Mouse (Mus musculus) embryonic fibroblast, embryonic 13.5 days (primary cell): Measurements from ENCODE around the gene Plxdc1.

Source experiments
- CTCF ChIP-seq: IDR thresholded peaks from 2 replicates; pipeline ENCODE4 v1.5.1; 2011; ENCODE audit warnings: mild to moderate bottlenecking, control low read depth, low read length, moderate library complexity, borderline replicate concordance; ENCODE audit not compliant: insufficient read depth
- POLR2A ChIP-seq: IDR thresholded peaks from 2 replicates; pipeline ENCODE4 v1.6.1; 2011; ENCODE audit warnings: low read depth, mild to moderate bottlenecking, control low read depth, low read length, moderate library complexity

- TF ChIP-seq CTCF (no peak), POLR2A (no peak)
These were observed 17.9 kb downstream of the Plxdc1 start for GRCm38 (mm10) chr11:97968385-97968784.
